Mouse (Mus musculus): Measurements from ENCODE around the gene Spsb4.

DNA sequence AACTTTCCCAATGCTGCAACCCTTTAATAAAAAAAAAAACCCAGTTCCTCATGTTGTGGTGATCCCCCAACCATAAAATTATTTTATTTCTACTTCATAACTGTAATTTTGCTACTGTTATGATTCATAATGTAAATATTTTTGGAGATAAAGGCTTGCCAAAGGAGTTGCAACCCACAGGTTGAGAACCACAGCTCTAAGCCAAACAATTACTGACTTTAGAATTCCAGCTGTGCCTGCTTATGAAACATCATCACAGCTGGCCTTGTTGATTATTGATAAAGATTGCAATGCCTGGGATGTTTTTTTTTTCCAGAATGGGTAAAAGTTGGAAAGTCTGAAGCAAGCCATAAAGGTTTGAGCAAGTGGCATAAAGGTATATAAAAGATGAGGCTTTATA, 119.6 kb downstream of the Spsb4 start:
- no peak for TF ChIP-seq EP300 (IDR thresholded peaks at IDR 0.05; ENCODE audit: insufficient read depth, low read depth, low read length)
- TF ChIP-seq POLR2A (IDR thresholded peaks at IDR 0.05; ENCODE audit: insufficient read depth, low read depth, low read length): no peak

Measured in heart, adult 2 months (tissue).